Mouse (Mus musculus) E14TG2a.4 (cell line): ENCODE results near the gene Tshz2.

Experiments
- CTCF ChIP-seq: conservative IDR thresholded peaks from 2 replicates; pipeline ENCODE4 v1.5.1; 2014; ENCODE audit warnings: low read length
- POU5F1 ChIP-seq: IDR thresholded peaks from 2 replicates; pipeline ENCODE4 v1.6.1; 2014; ENCODE audit warnings: low read length, borderline replicate concordance

DNA sequence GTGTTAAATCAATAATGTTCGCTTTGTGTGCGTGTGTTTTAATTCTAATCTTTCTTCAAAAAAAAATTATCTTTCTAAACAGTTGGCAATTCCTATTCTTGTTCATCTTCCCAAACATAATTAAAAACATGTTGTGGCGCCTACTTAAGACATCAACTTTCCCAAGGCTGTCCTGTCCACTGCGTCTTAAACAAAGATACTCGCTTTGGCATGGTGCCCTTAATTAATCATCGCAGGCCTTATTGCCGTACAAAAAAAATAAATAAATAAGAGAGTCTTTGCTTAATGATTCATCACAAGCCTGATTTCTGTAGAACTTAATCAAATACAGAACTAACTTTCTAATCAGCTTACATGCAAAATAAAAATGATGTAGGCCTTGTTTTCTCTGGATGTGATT is 385.1 kb downstream of the Tshz2 start:
- TF ChIP-seq CTCF = no peak
- no peak for TF ChIP-seq POU5F1
